8 mouse cellular contexts compared by ENCODE assay signal in genomic region chr12:44329316-44330215, GRCm38 (mm10). TPM values are rescaled to one million over a fixed set of nuclear protein-coding genes. Genes with fewer than 3 reads are reported as not detected.
DNase-seq lines count a peak whose midpoint lies in the region; ATAC-seq lines count a peak whose summit lies in the region.

No protein-coding gene starts in this region.

- no peak overlapping the region for H3K27ac ChIP-seq in embryonic facial prominence, embryonic 12.5 days
- H3K27ac ChIP-seq in hindbrain, embryonic 14.5 days: peak overlapping the region; percentile 94
- no peak overlapping the region for H3K27ac ChIP-seq in limb, embryonic 12.5 days

- peaks cover 7% of the 10 kb centered on the region for H3K4me1 ChIP-seq in embryonic facial prominence, embryonic 12.5 days
- peaks cover 24% of the 10 kb centered on the region for H3K4me1 ChIP-seq in hindbrain, embryonic 14.5 days (replicated peaks; ENCODE audit: control insufficient read depth, insufficient read depth, low read length)
- H3K4me1 ChIP-seq in limb, embryonic 12.5 days (replicated peaks): peaks cover 12% of the 10 kb centered on the region

- DNase-seq in embryo, embryonic 10 days (ENCODE audit: low spot score): peak; percentile 65
- DNase-seq in embryo, embryonic 9.5 days (ENCODE audit: extremely low spot score): no peak
- peak; percentile 61 for DNase-seq in ZHBTc4 (ENCODE audit: low read depth, low spot score)
- DNase-seq in hindbrain, embryonic 14.5 days (ENCODE audit: low spot score): peak; percentile 64
- DNase-seq in neural tube, embryonic 10.5 days (ENCODE audit: extremely low spot score, low spot score): peak; percentile 71
- no peak for DNase-seq in T-cell, adult 2 months (ENCODE audit: low spot score)

- H3K4me2 ChIP-seq in embryonic facial prominence, embryonic 12.5 days (replicated peaks): peak overlapping the region; percentile 97
- peak overlapping the region; percentile 80 for H3K4me2 ChIP-seq in hindbrain, embryonic 14.5 days (replicated peaks)
- H3K4me2 ChIP-seq in limb, embryonic 12.5 days: peak overlapping the region; percentile 99

- peak; percentile 65 for ATAC-seq in embryonic facial prominence, embryonic 12.5 days (ENCODE audit: insufficient number of reproducible peaks, insufficient read depth, low FRiP score, low TSS enrichment)
- peak; percentile 74 for ATAC-seq in hindbrain, embryonic 14.5 days (ENCODE audit: low FRiP score)
- peak; percentile 63 for ATAC-seq in limb, embryonic 12.5 days (ENCODE audit: insufficient number of reproducible peaks, insufficient read depth, low FRiP score, low TSS enrichment, low read depth)

- H3K27me3 ChIP-seq in embryonic facial prominence, embryonic 12.5 days: peaks cover 29% of the 10 kb centered on the region
- H3K27me3 ChIP-seq in hindbrain, embryonic 14.5 days (ENCODE audit: control insufficient read depth, insufficient read depth, low read length): no peaks in the 10 kb centered on the region
- peaks cover 50% of the 10 kb centered on the region for H3K27me3 ChIP-seq in limb, embryonic 12.5 days

- H3K36me3 ChIP-seq in embryonic facial prominence, embryonic 12.5 days: no peaks in the 10 kb centered on the region
- no peaks in the 10 kb centered on the region for H3K36me3 ChIP-seq in hindbrain, embryonic 14.5 days (replicated peaks; ENCODE audit: control insufficient read depth, insufficient read depth)
- no peaks in the 10 kb centered on the region for H3K36me3 ChIP-seq in limb, embryonic 12.5 days

- WGBS in embryonic facial prominence, embryonic 12.5 days: under 1% methylated on average over 60 of the region's 61 CpGs
- WGBS in hindbrain, embryonic 14.5 days: under 1% methylated on average over 61 of the region's 61 CpGs
- under 1% methylated on average over 61 of the region's 61 CpGs for WGBS in limb, embryonic 12.5 days

- H3K9me3 ChIP-seq in embryonic facial prominence, embryonic 12.5 days: no peaks in the 10 kb centered on the region
- no peaks in the 10 kb centered on the region for H3K9me3 ChIP-seq in hindbrain, embryonic 14.5 days (ENCODE audit: control insufficient read depth, low read length)
- H3K9me3 ChIP-seq in limb, embryonic 12.5 days: no peaks in the 10 kb centered on the region

- H3K4me3 ChIP-seq in embryonic facial prominence, embryonic 12.5 days: peak overlapping the region; percentile 56
- peak overlapping the region; percentile 88 for H3K4me3 ChIP-seq in hindbrain, embryonic 14.5 days (replicated peaks; ENCODE audit: low read length)
- H3K4me3 ChIP-seq in limb, embryonic 12.5 days (replicated peaks): peak overlapping the region; percentile 59

- H3K9ac ChIP-seq in embryonic facial prominence, embryonic 12.5 days: peak overlapping the region; percentile 56
- H3K9ac ChIP-seq in hindbrain, embryonic 14.5 days: peak overlapping the region; percentile 89
- H3K9ac ChIP-seq in limb, embryonic 12.5 days (replicated peaks): peak overlapping the region; percentile 59

RNA-seq across cellular contexts. Expression of gene Nrcam, which starts 0.9 kb away (rescaled TPM):
- 9.5 and 13.3 TPM in 2 replicates for polyA plus RNA-seq in embryonic facial prominence, embryonic 12.5 days (2016; fragmentation: Nextera tagmentation; extraction: Ambion mirVana)
- 155 and 170 TPM in 2 replicates for polyA plus RNA-seq in hindbrain, embryonic 14.5 days (2014; fragmentation: Nextera tagmentation; extraction: Ambion mirVana)
- polyA plus RNA-seq in limb, embryonic 12.5 days (2016; fragmentation: Nextera tagmentation; extraction: Ambion mirVana): 2.0 and 2.5 TPM in 2 replicates

Comparison
In these comparisons a context has a peak if more than half of its experiments do, and no peak if none do; other contexts are left out.
1. DNase-seq: peak in embryo, embryonic 10 days (single experiment), ZHBTc4 (single experiment), hindbrain, embryonic 14.5 days (single experiment) and neural tube, embryonic 10.5 days (single experiment); none in embryo, embryonic 9.5 days (single experiment) and T-cell, adult 2 months (single experiment).
2. RNA of gene Nrcam, which starts 0.9 kb away (polyA plus RNA-seq): 155 to 170 TPM in hindbrain, embryonic 14.5 days; 9.5 to 13.3 TPM in embryonic facial prominence, embryonic 12.5 days and 2.0 to 2.5 TPM in limb, embryonic 12.5 days; every median in the first group is over 10 times any median in the second.
3. Peak in every context shown above with its lines, with median percentiles within 50 percentile points of each other: ATAC-seq, H3K4me2 ChIP-seq, H3K4me3 ChIP-seq and H3K9ac ChIP-seq.